Mouse (Mus musculus) liver, adult 2 months (tissue): ENCODE results near the gene Zfp341.

ENCODE experiments used
- CTCF ChIP-seq: fragments of 200-500 bp; IDR thresholded peaks from 2 replicates; pipeline ENCODE4 v1.5.1; 2011; ENCODE audit warnings: low read depth, low read length, control low read depth
- POLR2A ChIP-seq: fragments of 200-500 bp; IDR thresholded peaks from 2 replicates; pipeline ENCODE4 v1.6.1; 2011; ENCODE audit warnings: low read length, control low read depth; ENCODE audit not compliant: insufficient read depth; ENCODE audit errors: extremely low read depth

- TF ChIP-seq CTCF (no peak), POLR2A (no peak)
Observed at GRCm38 (mm10) chr2:154589051-154589450, 24.0 kb upstream of the Zfp341 start.
